9 mouse cellular contexts compared by ENCODE assay signal in genomic region chr13:49242321-49243065, GRCm38 (mm10). TPM values are rescaled to one million over a fixed set of nuclear protein-coding genes. Genes with fewer than 3 reads are reported as not detected.
DNase-seq lines count a peak whose midpoint lies in the region; ATAC-seq and TF ChIP-seq lines count a peak whose summit lies in the region.
"Had no signal": no experiment of that assay in that cellular context is flagged by ENCODE, and none has a peak within 500 bp of the region (broad histone marks: within the 10 kb centered on the region; RNA-seq: fewer than 3 reads in every experiment).

No protein-coding gene starts in this region.

- no peak overlapping the region for H3K9ac ChIP-seq in embryonic facial prominence, embryonic 14.5 days (ENCODE audit: low read depth, low read length)
- H3K9ac ChIP-seq in liver, embryonic 15.5 days = no peak overlapping the region

- no peaks in the 10 kb centered on the region for H3K9me3 ChIP-seq in embryonic facial prominence, embryonic 14.5 days (ENCODE audit: control insufficient read depth, low read length)
- H3K9me3 ChIP-seq in embryonic facial prominence, embryonic 10.5 days = no peaks in the 10 kb centered on the region
- no peaks in the 10 kb centered on the region for H3K9me3 ChIP-seq in G1E (replicated peaks)
- H3K9me3 ChIP-seq in liver, embryonic 15.5 days (replicated peaks) = no peaks in the 10 kb centered on the region

- no peak overlapping the region for H3K4me3 ChIP-seq in embryonic facial prominence, embryonic 14.5 days (ENCODE audit: low read depth, low read length)
- H3K4me3 ChIP-seq in embryonic facial prominence, embryonic 10.5 days = no peak overlapping the region
- peak overlapping the region; percentile 27; the same call in 1 of the 2 replicates for H3K4me3 ChIP-seq in G1E (ENCODE audit: low read depth, low read length)
- H3K4me3 ChIP-seq in liver, embryonic 15.5 days (replicated peaks) = no peak overlapping the region

- no peak overlapping the region for H3K27ac ChIP-seq in embryonic facial prominence, embryonic 14.5 days (replicated peaks; ENCODE audit: low read depth, low read length)
- H3K27ac ChIP-seq in embryonic facial prominence, embryonic 10.5 days (replicated peaks) = no peak overlapping the region
- H3K27ac ChIP-seq in liver, embryonic 15.5 days (replicated peaks) = peak overlapping the region; percentile 73

- H3K4me2 ChIP-seq in embryonic facial prominence, embryonic 14.5 days (ENCODE audit: low read depth, low read length) = no peak overlapping the region
- H3K4me2 ChIP-seq in liver, embryonic 15.5 days = peak overlapping the region; percentile 30

- no peak for TF ChIP-seq CTCF in G1E (IDR thresholded peaks at IDR 0.05; ENCODE audit: low read depth, low read length)

- H3K36me3 ChIP-seq in embryonic facial prominence, embryonic 14.5 days (ENCODE audit: control insufficient read depth, insufficient read depth, low read length) = no peaks in the 10 kb centered on the region
- no peaks in the 10 kb centered on the region for H3K36me3 ChIP-seq in embryonic facial prominence, embryonic 10.5 days (replicated peaks)
- peaks cover 11% of the 10 kb centered on the region for H3K36me3 ChIP-seq in G1E (replicated peaks)
- no peaks in the 10 kb centered on the region for H3K36me3 ChIP-seq in liver, embryonic 15.5 days (replicated peaks)

- WGBS in embryonic facial prominence, embryonic 14.5 days = 56% methylated on average over 9 of the region's 9 CpGs
- WGBS in embryonic facial prominence, embryonic 10.5 days = 67% methylated on average over 9 of the region's 9 CpGs
- WGBS in liver, embryonic 15.5 days (ENCODE audit: insufficient replicate concordance) = 18% methylated on average over 9 of the region's 9 CpGs

- ATAC-seq in embryonic facial prominence, embryonic 14.5 days (ENCODE audit: low read depth) = 0 out of 2 replicates have a peak, but pooled peaks have one; percentile 13
- peak; percentile 56 for ATAC-seq in G1E (ENCODE audit: extremely low read depth, insufficient number of reproducible peaks, low FRiP score, poor library complexity, severe bottlenecking)
- ATAC-seq in liver, embryonic 15.5 days (ENCODE audit: insufficient read depth) = peak; percentile 67

- DNase-seq in embryonic facial prominence, embryonic 14.5 days (ENCODE audit: low spot score) = no peak
- no peak for DNase-seq in embryonic facial prominence, embryonic 10.5 days (ENCODE audit: low spot score)
- DNase-seq in G1E (ENCODE audit: low spot score) (peak; percentile 74), adipocyte (ENCODE audit: low spot score) (no peak)
- peak; percentile 62 for DNase-seq in spleen, adult 12 weeks (ENCODE audit: low spot score)
- DNase-seq in cerebellum, postnatal 4 days (ENCODE audit: low spot score in 2 of 2) = no peak
- no peak for DNase-seq in embryo, embryonic 10.5 days (ENCODE audit: low spot score)
- DNase-seq: cerebellum, postnatal 36 days had no signal

- no peaks in the 10 kb centered on the region for H3K4me1 ChIP-seq in embryonic facial prominence, embryonic 14.5 days (ENCODE audit: control insufficient read depth, insufficient read depth, low read length)
- H3K4me1 ChIP-seq in embryonic facial prominence, embryonic 10.5 days = peaks cover 20% of the 10 kb centered on the region
- peaks cover 20% of the 10 kb centered on the region for H3K4me1 ChIP-seq in G1E (ENCODE audit: insufficient read depth, low read depth, low read length)
- peaks cover 20% of the 10 kb centered on the region for H3K4me1 ChIP-seq in liver, embryonic 15.5 days (replicated peaks)

- H3K27me3 ChIP-seq in embryonic facial prominence, embryonic 14.5 days (replicated peaks; ENCODE audit: control insufficient read depth, insufficient read depth, low read length) = peaks cover 13% of the 10 kb centered on the region
- peaks cover 42% of the 10 kb centered on the region for H3K27me3 ChIP-seq in embryonic facial prominence, embryonic 10.5 days (replicated peaks; ENCODE audit: low read depth, poor library complexity, severe bottlenecking)
- H3K27me3 ChIP-seq in G1E (ENCODE audit: insufficient read depth, low read length) = peaks cover 15% of the 10 kb centered on the region; the same call in 1 of the 2 replicates
- peaks cover 20% of the 10 kb centered on the region for H3K27me3 ChIP-seq in liver, embryonic 15.5 days

RNA-seq across cellular contexts. Expression of gene Susd3, which starts 6.0 kb away (rescaled TPM):
- 1.9 and 2.2 TPM in 2 replicates for polyA plus RNA-seq in embryonic facial prominence, embryonic 14.5 days (2014; fragmentation: Nextera tagmentation; extraction: Ambion mirVana)
- 1.2 and 1.7 TPM in 2 replicates for polyA plus RNA-seq in embryonic facial prominence, embryonic 10.5 days (2016; fragmentation: Nextera tagmentation; extraction: Ambion mirVana)
- 2.8 and 3.3 TPM in 2 replicates for total RNA-seq in G1E (2014; fragmentation: Nextera tagmentation)
- total RNA-seq in G1E (2017) = 8.6 and 15.9 TPM in 2 replicates
- polyA plus RNA-seq in G1E (2012) = 1.6 and 2.0 TPM in 2 replicates
- polyA plus RNA-seq in liver, embryonic 15.5 days (2015; fragmentation: Nextera tagmentation; extraction: Ambion mirVana) = 1.6 TPM in 2 replicates

RNA-seq across cellular contexts. Expression of gene Card19, which starts 26.7 kb away (rescaled TPM):
- 65.1 and 68.7 TPM in 2 replicates for polyA plus RNA-seq in embryonic facial prominence, embryonic 14.5 days (2014; fragmentation: Nextera tagmentation; extraction: Ambion mirVana)
- 31.6 and 35.0 TPM in 2 replicates for polyA plus RNA-seq in embryonic facial prominence, embryonic 10.5 days (2016; fragmentation: Nextera tagmentation; extraction: Ambion mirVana)
- total RNA-seq in G1E (2014; fragmentation: Nextera tagmentation) = 8.4 and 9.2 TPM in 2 replicates
- 12.2 and 19.3 TPM in 2 replicates for total RNA-seq in G1E (2017)
- polyA plus RNA-seq in G1E (2012) = 15.8 and 16.9 TPM in 2 replicates
- 15.0 and 16.7 TPM in 2 replicates for polyA plus RNA-seq in liver, embryonic 15.5 days (2015; fragmentation: Nextera tagmentation; extraction: Ambion mirVana)

RNA-seq across cellular contexts. Expression of gene Ninj1, which starts 55.2 kb away (rescaled TPM):
- 62.4 and 65.0 TPM in 2 replicates for polyA plus RNA-seq in embryonic facial prominence, embryonic 14.5 days (2014; fragmentation: Nextera tagmentation; extraction: Ambion mirVana)
- polyA plus RNA-seq in embryonic facial prominence, embryonic 10.5 days (2016; fragmentation: Nextera tagmentation; extraction: Ambion mirVana) = 26.6 and 28.0 TPM in 2 replicates
- total RNA-seq in G1E (2014; fragmentation: Nextera tagmentation) (13.2 and 14.0 TPM in 2 replicates), G1E (2017) (10.1 and 12.3 TPM in 2 replicates)
- polyA plus RNA-seq in G1E (2012) = 58.9 and 61.7 TPM in 2 replicates
- polyA plus RNA-seq in liver, embryonic 15.5 days (2015; fragmentation: Nextera tagmentation; extraction: Ambion mirVana) = 48.7 and 57.1 TPM in 2 replicates

Comparison
In these comparisons a context has a peak if more than half of its experiments do, and no peak if none do; other contexts are left out.
1. ATAC-seq: peak in every context shown above with its lines; median percentile 67 in liver, embryonic 15.5 days; 56 in G1E; 13 in embryonic facial prominence, embryonic 14.5 days.
2. DNase-seq: peak in G1E (single experiment) and spleen, adult 12 weeks (single experiment); none in embryonic facial prominence, embryonic 14.5 days (single experiment), embryonic facial prominence, embryonic 10.5 days (single experiment), cerebellum, postnatal 4 days (0 of 2), embryo, embryonic 10.5 days (single experiment) and adipocyte (single experiment).